Mouse (Mus musculus) brain, embryonic 14.5 days (tissue): ENCODE results near the gene Neu3.

Source experiments
- CTCF ChIP-seq: fragments of 200-500 bp; IDR thresholded peaks from 2 replicates; pipeline ENCODE4 v1.5.1; 2012; ENCODE audit warnings: inconsistent platforms, mild to moderate bottlenecking, moderate library complexity, borderline replicate concordance; ENCODE audit not compliant: insufficient read depth, insufficient read length; ENCODE audit errors: extremely low read depth
- POLR2A ChIP-seq: fragments of 200-500 bp; IDR thresholded peaks from 2 replicates; pipeline ENCODE4 v1.6.1; 2012; ENCODE audit warnings: mild to moderate bottlenecking, inconsistent platforms, borderline replicate concordance; ENCODE audit not compliant: poor library complexity, insufficient read depth, insufficient read length, severe bottlenecking; ENCODE audit errors: extremely low read depth

DNA sequence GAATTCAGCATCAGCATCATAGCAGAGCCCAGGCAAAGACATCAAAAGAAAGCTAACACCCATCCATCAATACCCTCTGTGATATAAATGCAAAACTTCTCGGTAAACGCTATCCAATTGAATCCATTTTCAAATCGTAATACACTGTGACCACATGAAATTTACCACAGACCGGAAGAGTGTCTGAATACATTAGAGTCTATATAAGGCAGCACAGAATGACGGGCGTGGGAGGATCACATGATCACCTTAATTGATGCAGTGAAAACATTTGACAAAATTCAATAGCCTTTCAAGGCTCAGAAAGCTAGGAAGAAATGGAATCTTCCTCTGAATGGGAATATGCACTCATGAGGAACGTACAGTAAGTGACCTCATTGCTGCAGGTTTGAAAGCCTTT, 44.8 kb downstream of the Neu3 start:
- no peak for TF ChIP-seq POLR2A
- TF ChIP-seq CTCF = no peak
